Mouse (Mus musculus) limb, embryonic 11.5 days (tissue): ENCODE measurements around the gene Samd7. TPM values are rescaled to one million over a fixed set of nuclear protein-coding genes. Genes with fewer than 3 reads are reported as not detected.
"Not testable (repeated sequence)": the region's sequence is repeated elsewhere in the genome, so short reads cannot be mapped to it uniquely, and the experiment has no call there.

ENCODE experiments used
- ATAC-seq: fragments of 200-750 bp; cut with Nextera tagmentation; 2 replicates; pipeline ENCODE4 v1.8.0; 2017; ENCODE audit warnings: low read depth; ENCODE audit not compliant: insufficient number of reproducible peaks, low FRiP score, low TSS enrichment
- DNase-seq: peaks from one replicate; pipeline ENCODE4 v3.0.0-alpha.2; 2015; ENCODE audit warnings: low spot score
- H3K27ac ChIP-seq: fragments of 300-500 bp; sonication (generic); replicated peaks from 2 replicates; pipeline ENCODE4 v1.5.1; 2014; ENCODE audit warnings: low read depth, mild to moderate bottlenecking, low read length
- H3K27me3 ChIP-seq: fragments of 300-500 bp; sonication (generic); 2 replicates; pipeline ENCODE4 v1.6.1; 2014; ENCODE audit warnings: mild to moderate bottlenecking, low read length, mixed read lengths; ENCODE audit not compliant: control insufficient read depth, insufficient read depth
- H3K36me3 ChIP-seq: fragments of 300-500 bp; sonication (generic); 2 replicates; pipeline ENCODE4 v1.6.1; 2014; ENCODE audit warnings: mild to moderate bottlenecking, low read length, moderate library complexity, mixed read lengths; ENCODE audit not compliant: control insufficient read depth, insufficient read depth
- H3K4me1 ChIP-seq: fragments of 300-500 bp; sonication (generic); 2 replicates; pipeline ENCODE4 v1.6.1; 2014; ENCODE audit warnings: low read length, mixed read lengths; ENCODE audit not compliant: control insufficient read depth, insufficient read depth
- H3K4me2 ChIP-seq: fragments of 300-500 bp; sonication (generic); 2 replicates; pipeline ENCODE4 v1.6.1; 2014; ENCODE audit warnings: low read depth, mild to moderate bottlenecking, moderate library complexity; ENCODE audit not compliant: severe bottlenecking
- H3K4me3 ChIP-seq: fragments of 300-500 bp; sonication (generic); 2 replicates; pipeline ENCODE4 v1.5.1; 2014; ENCODE audit warnings: low read depth, low read length
- H3K9ac ChIP-seq: fragments of 300-500 bp; sonication (generic); 2 replicates; pipeline ENCODE4 v1.6.1; 2014; ENCODE audit warnings: mild to moderate bottlenecking, low read length
- H3K9me3 ChIP-seq: fragments of 300-500 bp; sonication (generic); 2 replicates; pipeline ENCODE4 v1.6.1; 2016; ENCODE audit warnings: low read length; ENCODE audit not compliant: control insufficient read depth
- WGBS: fragments of 180-500 bp; shearing (Covaris S2); extraction: QIAGEN DNeasy Blood & Tissue Kit; methylation state at CpG from one replicate; pipeline ENCODE4 v1.1.7; 2014; 5-methylcytosine and 5-hydroxymethylcytosine counted together
- polyA plus RNA-seq: library from polyadenylated mRNA; unstranded; fragments of >200 nt; fragmentation: Nextera tagmentation; extraction: Ambion mirVana; gene quantifications from 2 replicates; pipeline ENCODE4 v1.2.1, GENCODE M21; 2014

The Samd7 gene
- not detected in 2 replicates for polyA plus RNA-seq

DNA sequence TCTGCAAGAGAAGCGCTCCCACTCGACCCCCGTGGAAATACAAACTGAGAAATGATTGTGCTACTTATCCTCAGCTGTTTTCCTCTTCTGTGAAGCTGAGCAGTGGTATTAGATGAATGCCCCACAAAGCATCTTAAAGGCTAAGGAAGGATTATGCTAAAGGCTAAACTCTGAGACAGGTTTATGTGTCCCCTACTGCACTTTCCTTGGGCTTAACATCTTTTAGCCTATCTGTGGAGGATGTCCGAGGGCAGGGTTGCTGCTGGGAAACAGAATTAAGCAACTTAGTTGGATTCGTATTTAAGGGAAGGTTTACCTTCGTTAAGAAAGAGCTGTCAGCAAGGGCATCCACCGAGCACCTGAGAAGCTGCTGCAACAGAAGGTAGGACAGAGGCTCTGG lies at the start of gene Samd7:
Gene Samd7 (plus strand): TSS at position 288 of the 400 bp plus-strand sequence.
- Histone ChIP-seq H3K27ac (no peak within 1 kb of the TSS), H3K9me3 (no peaks in the 10 kb centered on the region), H3K36me3 (no peaks in the 10 kb centered on the region), H3K9ac (no peak within 1 kb of the TSS), H3K4me3 (no peak within 1 kb of the TSS), H3K4me1 (no peaks in the 10 kb centered on the region), H3K27me3 (no peaks in the 10 kb centered on the region), H3K4me2 (no peak within 1 kb of the TSS)
- ATAC-seq, result no peak
- no peak for DNase-seq
- WGBS, result 79% methylated on average over 7 of the region's 7 CpGs

DNA sequence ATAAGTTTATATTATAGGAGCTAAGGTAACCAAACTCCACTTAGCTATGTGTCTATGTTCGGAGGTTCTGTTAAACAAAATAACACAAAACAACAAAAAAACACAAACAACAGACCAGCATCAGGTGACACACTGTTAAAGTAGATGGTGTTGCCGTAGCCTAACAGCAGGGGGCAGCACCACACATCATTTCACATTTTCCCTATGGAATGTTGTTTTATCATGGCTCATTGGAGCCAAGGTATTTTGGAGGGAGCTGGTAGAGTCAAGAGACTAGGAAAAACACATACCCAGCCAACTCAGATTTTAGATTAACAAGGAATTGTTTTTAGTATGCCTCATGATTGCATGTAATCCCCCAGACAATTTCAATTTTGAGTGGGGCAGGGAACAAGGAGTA lies 49.7 kb upstream of the Samd7 start:
- ATAC-seq, result no peak
- Histone ChIP-seq H3K27ac (no peak overlapping the region), H3K4me1 (no peaks in the 10 kb centered on the region), H3K27me3 (no peaks in the 10 kb centered on the region), H3K9me3 (no peaks in the 10 kb centered on the region), H3K4me3 (no peak overlapping the region), H3K4me2 (no peak overlapping the region), H3K9ac (no peak overlapping the region), H3K36me3 (no peaks in the 10 kb centered on the region)
- 12% methylated on average over 2 of the region's 2 CpGs for WGBS
- peak; percentile 85 for DNase-seq

DNA sequence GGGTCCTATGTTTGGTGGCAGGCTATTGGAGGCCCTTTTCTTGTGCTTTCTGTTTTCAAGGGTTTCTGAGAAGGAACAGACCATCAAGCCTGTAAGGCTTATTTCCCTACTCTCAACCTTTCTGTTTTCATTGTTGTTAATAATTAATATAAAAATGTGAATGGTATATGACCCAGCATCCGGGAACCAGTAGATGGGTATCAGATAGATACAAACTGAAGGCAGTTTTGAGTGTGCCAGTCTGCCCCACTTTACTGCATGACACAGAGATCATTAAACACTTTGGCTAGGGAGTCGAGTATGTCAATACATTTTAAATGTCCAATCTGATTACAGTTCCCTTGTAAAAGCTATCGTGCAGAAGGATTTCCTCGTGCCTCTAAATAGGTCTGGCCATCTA lies 48.2 kb upstream of the Samd7 start:
- Histone ChIP-seq H3K4me1 (no peaks in the 10 kb centered on the region), H3K27me3 (no peaks in the 10 kb centered on the region), H3K27ac (no peak overlapping the region), H3K9me3 (no peaks in the 10 kb centered on the region), H3K36me3 (no peaks in the 10 kb centered on the region), H3K4me2 (no peak overlapping the region), H3K9ac (no peak overlapping the region), H3K4me3 (no peak overlapping the region)
- ATAC-seq (no peak), DNase-seq (no peak)
- 69% methylated on average over 4 of the region's 4 CpGs for WGBS

GRCm38 (mm10) chr3:30699711-30700505 lies 46.2 kb upstream of the Samd7 start, which contains the start of gene Lrrc31:
TSS of gene Lrrc31 (minus strand) at chr3:30699843.
- not testable (repeated sequence) for H3K27me3 ChIP-seq, DNase-seq, H3K4me3 ChIP-seq, H3K9ac ChIP-seq, ATAC-seq, H3K36me3 ChIP-seq, H3K9me3 ChIP-seq, H3K4me1 ChIP-seq, H3K4me2 ChIP-seq, H3K27ac ChIP-seq
- whole genome bisulfite sequencing, result 83% methylated on average over 6 of the region's 6 CpGs

DNA sequence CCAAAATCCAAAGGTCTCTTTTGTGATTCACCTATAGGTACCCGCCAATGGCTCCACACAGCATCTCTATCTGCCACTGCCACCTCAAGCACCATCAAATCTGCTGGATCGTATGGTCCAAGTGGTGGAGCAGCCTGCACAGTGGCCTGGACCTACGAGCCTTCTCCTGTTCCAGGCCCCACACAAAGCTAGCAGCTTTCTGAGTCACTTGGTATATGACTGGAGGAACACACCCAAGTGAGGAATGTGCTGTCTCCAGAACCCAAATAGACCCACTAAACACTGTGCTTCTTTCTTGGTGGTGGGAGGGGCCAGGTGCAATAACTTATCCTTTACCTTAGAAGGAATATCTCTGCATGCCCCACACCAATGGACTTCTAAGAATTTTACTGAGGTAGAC lies 40.1 kb upstream of the Samd7 start:
- H3K9ac ChIP-seq, result no peak overlapping the region
- no peaks in the 10 kb centered on the region for H3K36me3 ChIP-seq
- H3K27ac ChIP-seq, result no peak overlapping the region
- H3K9me3 ChIP-seq, result no peaks in the 10 kb centered on the region
- DNase-seq (no peak), ATAC-seq (no peak)
- WGBS, result 82% methylated on average over 3 of the region's 3 CpGs
- no peaks in the 10 kb centered on the region for H3K4me1 ChIP-seq
- no peaks in the 10 kb centered on the region for H3K27me3 ChIP-seq
- no peak overlapping the region for H3K4me3 ChIP-seq
- no peak overlapping the region for H3K4me2 ChIP-seq

GRCm38 (mm10) chr3:30706614-30707276 lies 39.3 kb upstream of the Samd7 start:
- Histone ChIP-seq H3K9ac (no peak overlapping the region), H3K27me3 (no peaks in the 10 kb centered on the region), H3K9me3 (no peaks in the 10 kb centered on the region), H3K4me1 (no peaks in the 10 kb centered on the region), H3K27ac (no peak overlapping the region), H3K4me3 (no peak overlapping the region), H3K4me2 (no peak overlapping the region), H3K36me3 (no peaks in the 10 kb centered on the region)
- ATAC-seq (no peak), DNase-seq (no peak)
- 86% methylated on average over 4 of the region's 4 CpGs for WGBS

GRCm38 (mm10) chr3:30710191-30710590 lies 35.9 kb upstream of the Samd7 start:
- H3K4me1 ChIP-seq, result no peaks in the 10 kb centered on the region
- DNase-seq (no peak), ATAC-seq (no peak)
- no peaks in the 10 kb centered on the region for H3K27me3 ChIP-seq
- H3K9me3 ChIP-seq, result no peaks in the 10 kb centered on the region
- 82% methylated on average over 6 of the region's 6 CpGs for WGBS
- no peak overlapping the region for H3K4me2 ChIP-seq
- no peak overlapping the region for H3K27ac ChIP-seq
- H3K36me3 ChIP-seq, result no peaks in the 10 kb centered on the region
- H3K9ac ChIP-seq, result no peak overlapping the region
- H3K4me3 ChIP-seq, result no peak overlapping the region

DNA sequence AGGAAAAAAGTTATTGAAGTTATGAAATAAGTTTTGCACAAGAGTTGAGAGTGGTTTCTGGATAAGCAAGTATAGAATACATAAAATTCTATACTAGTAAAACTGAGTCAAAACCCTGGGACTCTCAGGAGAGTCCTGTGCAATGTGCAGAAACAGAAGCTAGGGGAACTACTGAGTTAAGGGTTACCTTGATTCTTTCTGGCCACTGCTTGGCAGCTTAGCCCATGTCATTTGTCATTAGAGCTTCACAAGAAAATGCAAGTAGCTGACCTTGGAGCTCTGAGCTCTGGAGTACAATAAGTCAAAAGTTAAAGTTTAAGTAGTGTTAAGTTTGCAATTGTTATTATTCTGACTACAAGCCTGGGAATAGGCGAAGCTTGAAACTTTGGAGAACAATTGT lies 32.8 kb upstream of the Samd7 start:
- Histone ChIP-seq H3K9ac (no peak overlapping the region), H3K9me3 (no peaks in the 10 kb centered on the region), H3K4me1 (no peaks in the 10 kb centered on the region), H3K36me3 (no peaks in the 10 kb centered on the region), H3K4me2 (no peak overlapping the region), H3K27ac (no peak overlapping the region), H3K27me3 (no peaks in the 10 kb centered on the region), H3K4me3 (no peak overlapping the region)
- 86% methylated on average over 1 of the region's 1 CpGs for WGBS
- ATAC-seq, result no peak
- DNase-seq, result no peak
